15 mouse cellular contexts compared by ENCODE assay signal in genomic region chr17:24170729-24171128, GRCm38 (mm10). TPM values are rescaled to one million over a fixed set of nuclear protein-coding genes. Genes with fewer than 3 reads are reported as not detected.
A peak's percentile ranks its signal among the peaks of the same experiment; 100 is the strongest.
DNase-seq lines count a peak whose midpoint lies in the region; ATAC-seq and TF ChIP-seq lines count a peak whose summit lies in the region.
"Had no signal": no experiment of that assay in that cellular context is flagged by ENCODE, and none has a peak within 500 bp of the region (broad histone marks: within the 10 kb centered on the region; RNA-seq: fewer than 3 reads in every experiment).

No protein-coding gene starts in this region.

- TF ChIP-seq POLR2A in testis, adult 2 months (IDR thresholded peaks at IDR 0.05; ENCODE audit: control insufficient read depth, low read depth, low read length), result no peak

- DNase-seq in hindbrain, postnatal 0 days (ENCODE audit: low spot score), result no peak
- no peak for DNase-seq in hindbrain, embryonic 10.5 days (ENCODE audit: low spot score)
- DNase-seq in testis, postnatal 10 days (ENCODE audit: low spot score), result no peak
- no peak for DNase-seq in adrenal gland, postnatal 14 days
- DNase-seq in layer of hippocampus, adult 8-10 months (ENCODE audit: low spot score in 2 of 2), result no peak
- no peak for DNase-seq in cerebellum, postnatal 36 days
- DNase-seq: adrenal gland, postnatal 10 days; heart, adult 18-20 months; kidney, adult 18-20 months; right cerebral cortex, postnatal 4 days; thymus, postnatal 36 days had no signal

- ATAC-seq in hindbrain, postnatal 0 days, result no peak
- no peak for ATAC-seq in liver, embryonic 12.5 days
- ATAC-seq: forebrain, embryonic 15.5 days had no signal

- H3K9me3 ChIP-seq in hindbrain, postnatal 0 days (ENCODE audit: low read length), result no peaks in the 10 kb centered on the region
- no peaks in the 10 kb centered on the region for H3K9me3 ChIP-seq in hindbrain, embryonic 10.5 days
- H3K9me3 ChIP-seq in liver, embryonic 12.5 days (replicated peaks), result no peaks in the 10 kb centered on the region
- H3K9me3 ChIP-seq: forebrain, embryonic 15.5 days; neural tube, embryonic 12.5 days had no signal

- no peak overlapping the region for H3K4me3 ChIP-seq in hindbrain, postnatal 0 days (ENCODE audit: low read length)
- H3K4me3 ChIP-seq in hindbrain, embryonic 10.5 days, result no peak overlapping the region
- no peak overlapping the region for H3K4me3 ChIP-seq in testis, adult 2 months (ENCODE audit: control insufficient read depth, low read depth, low read length)
- no peak overlapping the region for H3K4me3 ChIP-seq in liver, embryonic 12.5 days

- no peak for TF ChIP-seq CTCF in hindbrain, postnatal 0 days (IDR thresholded peaks at IDR 0.05; ENCODE audit: low read depth)
- no peak for TF ChIP-seq CTCF in testis, adult 2 months (IDR thresholded peaks at IDR 0.05; ENCODE audit: control insufficient read depth, insufficient read depth, insufficient replicate concordance, low read depth, low read length)

- peaks cover 14% of the 10 kb centered on the region for H3K4me1 ChIP-seq in hindbrain, postnatal 0 days (ENCODE audit: insufficient read depth, low read length)
- H3K4me1 ChIP-seq in hindbrain, embryonic 10.5 days (replicated peaks), result peaks cover 23% of the 10 kb centered on the region
- H3K4me1 ChIP-seq in testis, adult 2 months (ENCODE audit: control insufficient read depth, insufficient read depth, low read length), result peaks cover 21% of the 10 kb centered on the region
- H3K4me1 ChIP-seq in liver, embryonic 12.5 days, result peaks cover 45% of the 10 kb centered on the region

- no peak overlapping the region for H3K4me2 ChIP-seq in hindbrain, postnatal 0 days (ENCODE audit: low read depth, low read length)
- H3K4me2 ChIP-seq in liver, embryonic 12.5 days, result peak overlapping the region; percentile 88; the same call in 1 of the 2 replicates

- no peak overlapping the region for H3K9ac ChIP-seq in hindbrain, postnatal 0 days (replicated peaks; ENCODE audit: low read length)
- no peak overlapping the region for H3K9ac ChIP-seq in liver, embryonic 12.5 days

- H3K27me3 ChIP-seq in hindbrain, postnatal 0 days (ENCODE audit: insufficient read depth, low read length), result no peaks in the 10 kb centered on the region
- no peaks in the 10 kb centered on the region for H3K27me3 ChIP-seq in hindbrain, embryonic 10.5 days (ENCODE audit: insufficient read depth, poor library complexity, severe bottlenecking)
- H3K27me3 ChIP-seq in testis, adult 2 months (ENCODE audit: control insufficient read depth, insufficient read depth, low read length), result no peaks in the 10 kb centered on the region
- H3K27me3 ChIP-seq in liver, embryonic 12.5 days (replicated peaks), result no peaks in the 10 kb centered on the region
- H3K27me3 ChIP-seq: forebrain, embryonic 15.5 days; neural tube, embryonic 12.5 days had no signal

- peaks cover 3% of the 10 kb centered on the region; the same call in 1 of the 2 replicates for H3K36me3 ChIP-seq in hindbrain, postnatal 0 days (ENCODE audit: insufficient read depth, low read length)
- peaks cover 18% of the 10 kb centered on the region for H3K36me3 ChIP-seq in hindbrain, embryonic 10.5 days
- no peaks in the 10 kb centered on the region; the same call in 1 of the 2 replicates for H3K36me3 ChIP-seq in testis, adult 2 months (ENCODE audit: control insufficient read depth, insufficient read depth, low read length)
- H3K36me3 ChIP-seq in liver, embryonic 12.5 days, result peaks cover 20% of the 10 kb centered on the region

- WGBS in hindbrain, postnatal 0 days, result 76% methylated on average over 5 of the region's 5 CpGs
- WGBS in hindbrain, embryonic 10.5 days, result 81% methylated on average over 5 of the region's 5 CpGs
- 48% methylated on average over 5 of the region's 5 CpGs for WGBS in liver, embryonic 12.5 days (ENCODE audit: insufficient replicate concordance)

- peak overlapping the region; percentile 100; the same call in 1 of the 2 replicates for H3K27ac ChIP-seq in hindbrain, postnatal 0 days
- H3K27ac ChIP-seq in hindbrain, embryonic 10.5 days, result no peak overlapping the region
- peak overlapping the region; percentile 32; the same call in 1 of the 2 replicates for H3K27ac ChIP-seq in testis, adult 2 months (ENCODE audit: control insufficient read depth, insufficient read depth, low read depth, low read length)
- peak overlapping the region; percentile 89 for H3K27ac ChIP-seq in liver, embryonic 12.5 days
- H3K27ac ChIP-seq: neural tube, embryonic 12.5 days had no signal

RNA-seq across cellular contexts. Expression of gene Atp6v0c, which starts 1.2 kb away (rescaled TPM):
- 780 and 854 TPM in 2 replicates for total RNA-seq in hindbrain, postnatal 0 days (2014; rRNA removed)
- 2,172 and 2,275 TPM in 2 replicates for polyA plus RNA-seq in hindbrain, postnatal 0 days (2015; fragmentation: Nextera tagmentation; extraction: Ambion mirVana)
- polyA plus RNA-seq in hindbrain, embryonic 10.5 days (2016; fragmentation: Nextera tagmentation; extraction: Ambion mirVana), result 488 and 579 TPM in 2 replicates
- polyA plus RNA-seq in testis, adult 2 months (2012; rRNA removed), result 329 and 345 TPM in 2 replicates
- polyA plus RNA-seq in liver, embryonic 12.5 days (2016; fragmentation: Nextera tagmentation; extraction: Ambion mirVana), result 371 and 388 TPM in 2 replicates
- 346 and 376 TPM in 2 replicates for total RNA-seq in adrenal gland, postnatal 14 days (2021)
- total RNA-seq in layer of hippocampus, adult 8-10 months (2022), result 1,000 to 10,000 TPM in 3 of 4 experiments, 100 to 1,000 TPM in 1; 996 to 1,139 (median 1,074) TPM

RNA-seq across cellular contexts. Expression of gene Amdhd2, which starts 7.2 kb away (rescaled TPM):
- total RNA-seq in hindbrain, postnatal 0 days (2014; rRNA removed), result 42.0 and 53.0 TPM in 2 replicates
- polyA plus RNA-seq in hindbrain, postnatal 0 days (2015; fragmentation: Nextera tagmentation; extraction: Ambion mirVana), result 38.4 and 40.0 TPM in 2 replicates
- polyA plus RNA-seq in hindbrain, embryonic 10.5 days (2016; fragmentation: Nextera tagmentation; extraction: Ambion mirVana), result 42.9 and 50.0 TPM in 2 replicates
- 116 and 135 TPM in 2 replicates for polyA plus RNA-seq in testis, adult 2 months (2012; rRNA removed)
- polyA plus RNA-seq in liver, embryonic 12.5 days (2016; fragmentation: Nextera tagmentation; extraction: Ambion mirVana), result 20.9 and 22.7 TPM in 2 replicates
- 35.8 and 37.2 TPM in 2 replicates for total RNA-seq in adrenal gland, postnatal 14 days (2021)
- total RNA-seq in layer of hippocampus, adult 8-10 months (2022), result 10 to 100 TPM; 35.7 to 55.8 (median 40.5) TPM

RNA-seq across cellular contexts. Expression of gene Pdpk1, which starts 20.0 kb away (rescaled TPM):
- total RNA-seq in hindbrain, postnatal 0 days (2014; rRNA removed), result 49.2 and 54.1 TPM in 2 replicates
- polyA plus RNA-seq in hindbrain, postnatal 0 days (2015; fragmentation: Nextera tagmentation; extraction: Ambion mirVana), result 51.4 and 56.3 TPM in 2 replicates
- 30.4 and 32.9 TPM in 2 replicates for polyA plus RNA-seq in hindbrain, embryonic 10.5 days (2016; fragmentation: Nextera tagmentation; extraction: Ambion mirVana)
- polyA plus RNA-seq in testis, adult 2 months (2012; rRNA removed), result 486 and 516 TPM in 2 replicates
- 31.4 and 34.9 TPM in 2 replicates for polyA plus RNA-seq in liver, embryonic 12.5 days (2016; fragmentation: Nextera tagmentation; extraction: Ambion mirVana)
- total RNA-seq in adrenal gland, postnatal 14 days (2021), result 49.1 and 53.7 TPM in 2 replicates
- total RNA-seq in layer of hippocampus, adult 8-10 months (2022), result 100 to 1,000 TPM in 3 of 4 experiments, 10 to 100 TPM in 1; 95.3 to 124 (median 108) TPM

RNA-seq across cellular contexts. Expression of gene Tbc1d24, which starts 34.6 kb away (rescaled TPM):
- 145 and 151 TPM in 2 replicates for total RNA-seq in hindbrain, postnatal 0 days (2014; rRNA removed)
- 21.1 and 22.8 TPM in 2 replicates for polyA plus RNA-seq in hindbrain, postnatal 0 days (2015; fragmentation: Nextera tagmentation; extraction: Ambion mirVana)
- polyA plus RNA-seq in hindbrain, embryonic 10.5 days (2016; fragmentation: Nextera tagmentation; extraction: Ambion mirVana), result 6.0 and 6.4 TPM in 2 replicates
- polyA plus RNA-seq in testis, adult 2 months (2012; rRNA removed), result 7.0 and 9.5 TPM in 2 replicates
- 11.1 and 11.9 TPM in 2 replicates for polyA plus RNA-seq in liver, embryonic 12.5 days (2016; fragmentation: Nextera tagmentation; extraction: Ambion mirVana)
- total RNA-seq in adrenal gland, postnatal 14 days (2021), result 11.0 and 14.6 TPM in 2 replicates
- 10 to 100 TPM; 60.0 to 71.5 (median 64.0) TPM for total RNA-seq in layer of hippocampus, adult 8-10 months (2022)

RNA-seq across cellular contexts. Expression of gene Ntn3, which starts 38.6 kb away (rescaled TPM):
- 26.9 and 32.5 TPM in 2 replicates for total RNA-seq in hindbrain, postnatal 0 days (2014; rRNA removed)
- polyA plus RNA-seq in hindbrain, postnatal 0 days (2015; fragmentation: Nextera tagmentation; extraction: Ambion mirVana), result 4.1 and 4.3 TPM in 2 replicates
- 4.8 and 7.3 TPM in 2 replicates for polyA plus RNA-seq in hindbrain, embryonic 10.5 days (2016; fragmentation: Nextera tagmentation; extraction: Ambion mirVana)
- 0.35 and 0.54 TPM in 2 replicates for polyA plus RNA-seq in testis, adult 2 months (2012; rRNA removed)
- 2.1 and 2.7 TPM in 2 replicates for polyA plus RNA-seq in liver, embryonic 12.5 days (2016; fragmentation: Nextera tagmentation; extraction: Ambion mirVana)
- total RNA-seq in adrenal gland, postnatal 14 days (2021), result 2.1 and 2.9 TPM in 2 replicates
- total RNA-seq in layer of hippocampus, adult 8-10 months (2022), result 10 to 100 TPM in 1 of 4 experiments, 1 to 10 TPM in 3; 8.6 to 10.1 (median 9.3) TPM
